Mouse (Mus musculus): ENCODE data around the gene Gm13306.
"Not testable (repeated sequence)": the region's sequence is repeated elsewhere in the genome, so short reads cannot be mapped to it uniquely, and the experiment has no call there.

Gm13306 gene

DNA sequence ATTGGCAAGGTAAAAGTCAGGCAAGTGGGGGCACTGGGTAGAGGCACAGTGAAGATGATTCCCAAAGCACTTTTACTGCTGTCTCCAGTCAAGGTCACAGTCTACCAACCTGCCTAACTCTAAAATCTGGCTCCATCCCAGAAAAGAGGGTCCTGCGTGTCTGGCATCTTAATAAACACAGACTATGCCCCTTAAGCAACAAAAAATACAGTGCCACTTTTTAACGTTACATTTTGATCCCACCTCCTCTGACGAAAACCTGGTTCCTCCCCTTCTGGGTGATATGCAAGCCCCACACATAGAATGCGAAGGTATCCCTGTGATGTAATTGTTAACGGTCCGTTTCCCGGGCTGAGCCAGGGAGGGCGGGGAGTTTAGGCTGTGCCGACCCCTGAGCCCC is at the start of gene Gm13306:
Gene Gm13306 (plus strand): TSS at position 301 of the 400 bp plus-strand sequence.
- DNase-seq, result not testable (repeated sequence)

DNA sequence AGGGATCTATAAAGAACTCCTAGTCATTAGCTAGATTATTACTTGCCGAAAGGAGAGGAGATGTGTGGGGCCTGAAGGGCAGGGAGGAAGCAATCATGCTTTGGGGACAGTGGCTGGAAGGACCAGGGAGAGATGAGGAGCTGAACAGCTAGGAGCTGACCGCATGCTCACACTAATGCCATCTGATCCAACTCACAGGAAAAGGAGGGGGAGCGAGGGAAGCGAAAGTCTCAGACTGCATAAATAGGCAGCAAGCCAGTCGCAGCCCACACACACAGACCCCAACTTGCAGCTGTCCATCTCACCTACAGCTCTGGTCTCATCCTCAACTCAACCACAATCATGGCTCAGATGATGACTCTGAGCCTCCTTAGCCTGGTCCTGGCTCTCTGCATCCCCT is 38.7 kb upstream of the Gm13306 start, which contains the start of gene Gm13304:
Gene Gm13304 (plus strand): TSS at position 301 of the 400 bp plus-strand sequence.
- DNase-seq, result not testable (repeated sequence)

DNA sequence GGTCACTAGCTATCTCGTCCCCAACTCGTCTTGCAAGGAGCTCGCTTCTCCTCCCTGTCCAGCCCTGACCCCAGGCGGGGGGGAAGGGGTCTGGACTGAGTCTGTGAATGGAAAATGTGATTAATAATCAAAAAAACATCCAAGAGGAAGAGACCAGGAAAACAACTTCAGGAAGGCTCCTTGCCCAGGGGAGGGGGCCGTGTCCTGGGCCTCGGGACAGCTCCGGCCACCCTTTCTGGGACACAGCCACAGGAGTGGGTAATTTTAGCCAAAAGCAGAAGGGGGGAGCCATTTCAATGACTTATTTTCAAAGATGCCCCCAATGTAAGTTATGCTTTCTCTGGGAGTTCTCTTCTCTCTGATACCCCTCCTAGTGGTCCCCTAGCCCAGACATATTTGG is 15.3 kb downstream of the Gm13306 start, which contains the start of gene Gm13305:
Gene Gm13305 (minus strand): TSS at position 101 of the 400 bp plus-strand sequence.
- DNase-seq, result not testable (repeated sequence)

DNA sequence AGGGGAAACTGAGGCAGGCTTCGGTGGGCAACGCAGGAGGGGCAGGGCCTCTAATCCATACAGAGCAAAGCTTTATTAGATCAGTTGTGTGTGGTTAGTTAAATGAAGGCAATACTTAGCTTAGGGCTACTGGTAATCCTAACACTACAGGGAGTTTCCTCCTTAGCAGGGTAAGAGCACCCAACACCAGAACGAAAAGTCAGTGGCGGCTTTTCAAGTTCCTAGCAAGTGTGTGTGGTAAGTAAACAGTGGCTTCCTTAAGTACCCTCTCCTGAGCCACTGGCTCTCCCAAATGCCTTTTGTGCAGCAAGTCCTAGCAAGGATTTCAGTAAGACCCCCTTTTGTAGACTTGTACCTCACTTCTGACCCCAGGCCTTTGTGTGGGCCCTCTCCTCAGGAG is 25.0 kb downstream of the Gm13306 start:
- DNase-seq, result not testable (repeated sequence)

DNA sequence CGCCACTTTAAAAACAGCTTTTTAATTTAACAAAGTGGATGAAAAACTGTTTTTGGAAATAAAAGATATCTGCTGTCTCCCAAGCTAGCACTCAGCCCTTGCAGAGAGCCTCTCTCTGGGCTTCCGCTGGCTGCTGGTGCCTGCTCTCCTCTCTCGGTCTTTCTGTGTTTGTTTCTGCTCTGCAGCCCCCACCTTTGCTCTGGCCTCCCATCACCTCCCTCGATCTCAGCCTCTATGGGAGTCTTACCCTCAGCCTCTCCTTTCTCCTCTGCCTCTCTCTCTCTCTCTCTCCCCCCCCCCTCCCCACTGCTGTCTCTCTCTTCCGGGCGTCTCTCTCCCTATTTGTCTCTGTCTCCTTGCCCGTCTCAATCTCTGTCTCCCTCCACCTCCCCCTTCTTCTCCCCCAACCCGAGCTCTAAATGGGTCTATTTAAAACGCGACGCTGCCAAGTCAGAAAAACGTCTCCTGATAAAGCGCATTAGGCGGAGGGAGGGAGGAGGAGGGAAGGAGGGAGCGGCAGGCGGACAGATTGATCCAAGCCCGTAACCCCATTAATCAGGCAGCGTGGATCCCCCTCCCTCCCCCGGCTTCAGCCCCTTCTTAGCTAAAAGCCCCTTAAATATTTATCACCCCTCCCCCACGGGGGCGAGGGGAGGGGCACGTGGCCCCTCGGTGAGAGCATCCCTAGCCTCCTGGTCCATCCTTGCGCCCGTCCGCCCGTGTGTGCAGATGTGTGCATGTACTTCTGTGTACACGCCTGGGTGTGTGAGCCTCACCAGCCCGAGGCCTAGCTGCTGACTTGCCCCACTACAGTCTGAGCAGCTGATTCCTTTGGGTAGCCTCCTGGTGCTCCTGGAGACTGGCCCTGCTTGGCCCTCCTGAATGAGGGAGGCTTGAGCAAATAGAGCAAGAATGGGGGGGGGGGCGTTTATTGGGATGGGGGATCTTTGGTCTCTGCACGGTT is 30.3 kb downstream of the Gm13306 start:
- DNase-seq, result not testable (repeated sequence)

DNA sequence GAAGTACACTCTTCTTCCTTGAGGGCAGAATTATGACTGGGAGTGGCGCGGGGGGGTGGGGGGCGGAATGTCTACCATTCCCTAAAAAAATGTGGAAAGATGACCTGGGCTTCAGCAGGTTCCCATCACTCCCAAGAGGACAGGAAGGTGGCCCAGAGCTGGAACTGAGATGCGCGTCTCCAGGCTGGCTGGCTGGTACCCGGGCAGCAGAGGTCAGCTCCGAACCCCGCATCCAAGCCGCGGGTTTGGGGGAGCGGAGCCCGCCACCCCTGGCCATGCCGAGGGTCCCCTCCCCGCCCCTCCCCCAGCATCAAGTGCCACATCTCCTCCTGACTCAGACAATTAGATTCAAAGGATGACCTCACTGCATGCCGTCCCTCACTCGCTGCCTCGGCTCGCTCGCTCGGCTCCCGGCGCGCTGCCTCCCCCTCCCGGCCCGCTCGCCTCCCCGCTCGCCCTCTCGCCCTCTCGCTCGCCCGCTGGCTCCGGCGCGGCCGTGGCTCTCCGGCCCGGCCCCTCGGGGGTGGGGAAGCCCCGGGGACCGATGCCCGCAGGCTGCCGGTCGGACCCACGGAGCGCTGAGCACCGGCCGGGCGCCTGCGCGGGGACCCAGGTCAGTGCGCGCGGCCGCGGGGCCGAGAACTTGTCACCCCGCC is 31.2 kb downstream of the Gm13306 start:
- DNase-seq, result not testable (repeated sequence)

DNA sequence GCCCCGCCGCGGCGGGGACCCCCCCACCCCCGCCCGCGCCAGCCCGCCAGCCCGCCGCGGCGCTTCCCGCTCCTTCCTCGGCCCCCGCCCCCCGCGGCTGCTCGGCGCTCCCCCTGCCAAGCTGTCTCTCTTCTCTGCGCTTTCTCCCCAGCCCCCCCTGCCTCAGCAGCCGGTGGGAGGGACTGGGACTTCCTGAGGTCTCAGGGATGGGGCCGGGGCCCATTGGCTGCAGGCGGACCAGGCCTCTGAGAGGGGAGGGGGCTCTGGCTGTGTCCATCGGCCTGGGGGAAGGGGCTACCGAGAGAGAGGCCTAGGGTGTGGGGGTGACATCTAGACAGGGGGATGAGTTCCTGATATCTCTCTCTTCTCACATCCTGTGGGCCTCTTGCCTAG is 31.7 kb downstream of the Gm13306 start:
- not testable (repeated sequence) for DNase-seq
